Mouse (Mus musculus): Measurements from ENCODE around the gene S100a9. TPM values are rescaled to one million over a fixed set of nuclear protein-coding genes. Genes with fewer than 3 reads are reported as not detected.
A peak's percentile ranks its signal among the peaks of the same experiment; 100 is the strongest.

Gene S100a9
- polyA plus RNA-seq (2014; fragmentation: Nextera tagmentation; extraction: Ambion mirVana): 1.5 and 2.0 TPM in 2 replicates

DNA sequence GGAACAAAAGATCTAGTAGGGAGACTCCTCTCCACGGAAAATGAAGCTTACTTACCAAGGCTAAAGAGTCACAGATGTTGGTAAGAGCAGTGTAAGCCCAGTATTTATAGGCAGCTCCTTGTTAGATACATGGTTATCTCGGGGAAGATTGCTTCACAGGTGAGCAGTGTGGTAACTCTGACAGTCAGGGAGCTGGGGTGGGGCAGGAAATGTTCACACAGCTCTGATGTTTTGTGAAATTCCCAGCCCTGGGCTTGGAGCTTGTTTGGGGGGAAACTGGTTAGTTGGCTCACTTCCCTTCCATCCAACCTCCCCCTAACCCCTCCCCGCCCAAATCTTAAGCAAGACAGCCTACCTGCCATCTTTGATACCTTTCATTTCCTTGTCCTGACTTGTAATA lies at the start of gene S100a9:
TSS of gene S100a9 (minus strand) at position 109 of the 400 bp plus-strand sequence.
- DNase-seq (ENCODE audit: low spot score, missing footprints) (no peak), ATAC-seq (ENCODE audit: low FRiP score) (no peak)
- H3K36me3 ChIP-seq (ENCODE audit: control insufficient read depth, insufficient read depth, low read length): no peaks in the 10 kb centered on the region
- no peaks in the 10 kb centered on the region for H3K9me3 ChIP-seq (ENCODE audit: control insufficient read depth, low read length)
- no peak within 1 kb of the TSS for H3K9ac ChIP-seq (ENCODE audit: low read length)
- H3K27me3 ChIP-seq (ENCODE audit: control insufficient read depth, insufficient read depth, low read length): no peaks in the 10 kb centered on the region
- H3K27ac ChIP-seq (ENCODE audit: low read depth, low read length): no peak within 1 kb of the TSS
- no peak within 1 kb of the TSS for H3K4me3 ChIP-seq (ENCODE audit: low read depth, low read length)
- H3K4me2 ChIP-seq: no peak within 1 kb of the TSS
- no peaks in the 10 kb centered on the region for H3K4me1 ChIP-seq (ENCODE audit: control insufficient read depth, insufficient read depth, low read length)
- WGBS: 68% methylated on average over 3 of the region's 3 CpGs

DNA sequence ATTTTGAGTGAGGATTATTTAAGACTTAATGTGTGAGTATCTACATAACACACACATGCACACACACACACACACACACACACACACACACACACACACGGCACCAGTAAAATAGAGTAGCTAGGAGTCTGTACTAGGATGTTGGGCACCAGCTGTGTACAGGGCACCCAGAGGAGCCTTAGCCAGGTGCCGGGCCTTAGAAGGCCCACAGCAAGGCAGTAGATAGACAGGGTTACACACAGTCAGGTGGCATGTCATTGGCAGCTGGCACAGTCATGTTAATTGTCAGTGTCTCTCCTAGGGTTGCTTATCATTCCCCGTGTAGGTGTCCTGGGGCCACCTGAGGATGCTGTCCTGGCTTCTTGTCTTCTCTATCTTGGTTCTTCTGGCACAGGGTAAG lies 31.1 kb upstream of the S100a9 start, which contains the start of gene Pglyrp4:
TSS of gene Pglyrp4 (plus strand) at position 301 of the 400 bp plus-strand sequence.
- no peak for ATAC-seq (ENCODE audit: low FRiP score)

DNA sequence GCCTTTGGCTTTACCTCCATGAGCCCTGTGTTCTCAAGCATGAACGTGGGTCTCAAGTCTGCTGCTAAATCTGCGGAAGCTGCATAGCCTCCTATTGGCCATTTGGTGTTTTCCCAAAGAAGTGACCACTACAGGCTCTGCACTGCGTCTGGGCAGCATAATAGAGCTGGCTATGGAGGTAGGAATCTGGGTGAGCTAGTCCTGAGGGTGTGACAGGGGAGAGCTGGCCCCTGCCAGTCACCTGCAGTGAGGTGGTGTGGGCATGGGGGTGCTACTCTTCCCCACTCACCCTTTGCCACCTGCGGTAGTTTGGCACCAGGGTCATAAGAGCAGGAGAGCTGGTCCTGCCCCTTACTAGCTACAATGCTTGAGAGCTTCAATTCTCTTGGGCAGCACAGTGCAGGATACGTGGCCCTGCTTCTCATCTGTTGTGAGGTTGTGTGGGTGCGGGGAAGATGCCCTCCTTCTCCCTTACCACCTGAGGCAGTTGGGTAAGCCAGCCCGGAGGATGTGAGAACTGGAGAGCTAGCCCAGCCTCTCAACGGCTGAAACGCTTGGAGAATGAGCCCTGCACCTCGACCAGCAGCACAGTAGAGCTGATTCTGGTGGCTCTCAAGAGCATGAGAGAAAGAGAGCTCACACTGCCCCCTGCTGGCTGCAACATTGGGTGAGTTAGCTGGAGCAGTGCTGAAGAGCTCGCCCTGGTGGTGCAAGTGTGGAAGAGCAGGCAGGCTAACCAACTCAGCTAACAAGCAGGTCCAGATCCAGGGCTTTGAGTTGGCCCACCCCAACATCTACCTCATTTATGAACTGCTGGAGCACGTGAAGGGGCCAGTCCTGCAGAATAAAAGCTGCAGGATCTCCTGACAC lies 14.3 kb upstream of the S100a9 start:
- Histone ChIP-seq H3K9ac (ENCODE audit: low read length) (no peak overlapping the region), H3K4me2 (no peak overlapping the region), H3K36me3 (ENCODE audit: control insufficient read depth, insufficient read depth, low read length) (no peaks in the 10 kb centered on the region), H3K27ac (ENCODE audit: low read depth, low read length) (no peak overlapping the region), H3K4me3 (ENCODE audit: low read depth, low read length) (no peak overlapping the region), H3K9me3 (ENCODE audit: control insufficient read depth, low read length) (no peaks in the 10 kb centered on the region), H3K4me1 (ENCODE audit: control insufficient read depth, insufficient read depth, low read length) (no peaks in the 10 kb centered on the region), H3K27me3 (ENCODE audit: control insufficient read depth, insufficient read depth, low read length) (no peaks in the 10 kb centered on the region)
- ATAC-seq (ENCODE audit: low FRiP score): peak; percentile 59
- peak; percentile 97 for DNase-seq (ENCODE audit: low spot score, missing footprints)
- WGBS: 49% methylated on average over 12 of the region's 12 CpGs

More for the DNA sequence above, 31.1 kb upstream of the S100a9 start, which contains the start of gene Pglyrp4:
- DNase-seq (ENCODE audit: low spot score, missing footprints): no peak
- Histone ChIP-seq H3K27ac (ENCODE audit: low read depth, low read length) (no peak within 1 kb of the TSS), H3K4me1 (ENCODE audit: control insufficient read depth, insufficient read depth, low read length) (no peaks in the 10 kb centered on the region), H3K27me3 (ENCODE audit: control insufficient read depth, insufficient read depth, low read length) (no peaks in the 10 kb centered on the region), H3K36me3 (ENCODE audit: control insufficient read depth, insufficient read depth, low read length) (no peaks in the 10 kb centered on the region), H3K9me3 (ENCODE audit: control insufficient read depth, low read length) (no peaks in the 10 kb centered on the region), H3K4me2 (no peak within 1 kb of the TSS), H3K4me3 (ENCODE audit: low read depth, low read length) (no peak within 1 kb of the TSS), H3K9ac (ENCODE audit: low read length) (no peak within 1 kb of the TSS)
- 87% methylated on average over 3 of the region's 3 CpGs for WGBS

DNA sequence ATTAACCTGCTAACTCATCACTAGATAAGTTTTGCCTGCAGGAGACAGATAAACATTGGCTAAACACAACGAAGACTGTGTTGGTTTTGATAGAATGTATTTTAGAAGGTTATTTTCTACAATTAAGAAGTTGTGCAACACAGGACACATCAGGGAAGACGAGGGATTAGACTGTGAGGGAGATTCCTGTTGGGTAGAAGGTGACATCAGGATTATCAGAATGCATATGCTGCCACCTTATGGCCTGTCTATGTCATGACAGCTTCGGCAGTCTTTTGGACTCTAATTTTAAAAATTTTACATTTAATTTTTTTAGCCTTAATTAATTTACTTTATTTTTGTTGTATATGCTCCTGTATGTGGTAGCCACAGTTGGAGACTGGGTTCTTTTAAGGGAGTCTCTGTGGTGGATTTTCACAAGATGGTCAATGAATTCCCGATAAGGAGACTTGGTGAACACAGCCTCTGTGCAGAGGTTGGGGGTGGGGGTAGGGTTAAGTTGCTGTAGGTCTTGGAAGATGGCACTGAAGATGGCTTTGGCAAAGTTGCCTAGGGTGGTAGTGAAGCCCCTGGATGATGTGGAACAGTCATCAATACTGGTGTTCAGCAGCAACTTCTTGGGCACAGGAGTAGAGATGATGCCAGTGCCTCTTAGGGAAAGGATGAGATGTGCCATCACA lies 13.1 kb upstream of the S100a9 start:
- H3K9me3 ChIP-seq (ENCODE audit: control insufficient read depth, low read length): no peaks in the 10 kb centered on the region
- H3K4me2 ChIP-seq: no peak overlapping the region
- no peak overlapping the region for H3K9ac ChIP-seq (ENCODE audit: low read length)
- no peaks in the 10 kb centered on the region for H3K27me3 ChIP-seq (ENCODE audit: control insufficient read depth, insufficient read depth, low read length)
- 26% methylated on average over 4 of the region's 4 CpGs for WGBS
- no peaks in the 10 kb centered on the region for H3K36me3 ChIP-seq (ENCODE audit: control insufficient read depth, insufficient read depth, low read length)
- no peaks in the 10 kb centered on the region for H3K4me1 ChIP-seq (ENCODE audit: control insufficient read depth, insufficient read depth, low read length)
- DNase-seq (ENCODE audit: low spot score, missing footprints): no peak
- peak; percentile 28; the same call in 1 of the 2 replicates for ATAC-seq (ENCODE audit: low FRiP score)
- no peak overlapping the region for H3K27ac ChIP-seq (ENCODE audit: low read depth, low read length)
- no peak overlapping the region for H3K4me3 ChIP-seq (ENCODE audit: low read depth, low read length)

DNA sequence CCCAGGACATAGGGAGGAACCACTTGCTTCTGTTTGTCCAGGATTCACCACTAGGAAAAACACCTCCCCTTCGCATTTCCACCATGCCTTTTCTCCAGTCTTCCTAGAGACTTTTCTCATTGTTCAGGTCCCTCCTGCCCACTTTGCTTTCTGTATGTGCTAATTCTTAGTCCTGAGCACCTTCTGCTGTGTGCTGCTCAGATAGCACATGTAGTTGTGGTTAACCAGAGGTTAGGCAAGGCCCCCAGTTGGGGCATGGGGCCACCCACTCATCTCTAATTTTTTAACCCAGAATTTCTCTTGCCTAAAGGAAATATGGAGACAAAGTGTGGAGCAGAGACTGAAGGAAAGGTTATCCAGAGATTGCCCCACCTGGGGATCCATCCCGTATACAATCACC lies 6.7 kb upstream of the S100a9 start:
- WGBS: 86% methylated on average over 2 of the region's 2 CpGs
- H3K27me3 ChIP-seq (ENCODE audit: control insufficient read depth, insufficient read depth, low read length): no peaks in the 10 kb centered on the region
- H3K9me3 ChIP-seq (ENCODE audit: control insufficient read depth, low read length): no peaks in the 10 kb centered on the region
- H3K4me3 ChIP-seq (ENCODE audit: low read depth, low read length): no peak overlapping the region
- ATAC-seq (ENCODE audit: low FRiP score): no peak
- H3K4me2 ChIP-seq: no peak overlapping the region
- DNase-seq (ENCODE audit: low spot score, missing footprints): no peak
- H3K9ac ChIP-seq (ENCODE audit: low read length): no peak overlapping the region
- no peaks in the 10 kb centered on the region for H3K4me1 ChIP-seq (ENCODE audit: control insufficient read depth, insufficient read depth, low read length)
- no peak overlapping the region for H3K27ac ChIP-seq (ENCODE audit: low read depth, low read length)
- H3K36me3 ChIP-seq (ENCODE audit: control insufficient read depth, insufficient read depth, low read length): no peaks in the 10 kb centered on the region

- DNase-seq (ENCODE audit: low spot score, missing footprints): no peak
- Histone ChIP-seq H3K36me3 (ENCODE audit: control insufficient read depth, insufficient read depth, low read length) (no peaks in the 10 kb centered on the region), H3K9me3 (ENCODE audit: control insufficient read depth, low read length) (no peaks in the 10 kb centered on the region), H3K9ac (ENCODE audit: low read length) (no peak overlapping the region), H3K4me1 (ENCODE audit: control insufficient read depth, insufficient read depth, low read length) (no peaks in the 10 kb centered on the region), H3K4me2 (no peak overlapping the region), H3K4me3 (ENCODE audit: low read depth, low read length) (no peak overlapping the region), H3K27ac (ENCODE audit: low read depth, low read length) (no peak overlapping the region), H3K27me3 (ENCODE audit: control insufficient read depth, insufficient read depth, low read length) (no peaks in the 10 kb centered on the region)
- WGBS: 84% methylated on average over 2 of the region's 2 CpGs
- ATAC-seq (ENCODE audit: low FRiP score): no peak
Measured at GRCm38 (mm10) chr3:90693496-90693895, 2.0 kb downstream of the S100a9 start.

- Histone ChIP-seq H3K4me1 (ENCODE audit: control insufficient read depth, insufficient read depth, low read length) (no peaks in the 10 kb centered on the region), H3K9me3 (ENCODE audit: control insufficient read depth, low read length) (no peaks in the 10 kb centered on the region), H3K4me2 (no peak overlapping the region), H3K9ac (ENCODE audit: low read length) (no peak overlapping the region), H3K4me3 (ENCODE audit: low read depth, low read length) (no peak overlapping the region), H3K27ac (ENCODE audit: low read depth, low read length) (no peak overlapping the region), H3K36me3 (ENCODE audit: control insufficient read depth, insufficient read depth, low read length) (no peaks in the 10 kb centered on the region), H3K27me3 (ENCODE audit: control insufficient read depth, insufficient read depth, low read length) (no peaks in the 10 kb centered on the region)
- DNase-seq (ENCODE audit: low spot score, missing footprints) (no peak), ATAC-seq (ENCODE audit: low FRiP score) (no peak)
- 73% methylated on average over 2 of the region's 2 CpGs for WGBS
Measured at GRCm38 (mm10) chr3:90686835-90687234, 8.7 kb downstream of the S100a9 start.

DNA sequence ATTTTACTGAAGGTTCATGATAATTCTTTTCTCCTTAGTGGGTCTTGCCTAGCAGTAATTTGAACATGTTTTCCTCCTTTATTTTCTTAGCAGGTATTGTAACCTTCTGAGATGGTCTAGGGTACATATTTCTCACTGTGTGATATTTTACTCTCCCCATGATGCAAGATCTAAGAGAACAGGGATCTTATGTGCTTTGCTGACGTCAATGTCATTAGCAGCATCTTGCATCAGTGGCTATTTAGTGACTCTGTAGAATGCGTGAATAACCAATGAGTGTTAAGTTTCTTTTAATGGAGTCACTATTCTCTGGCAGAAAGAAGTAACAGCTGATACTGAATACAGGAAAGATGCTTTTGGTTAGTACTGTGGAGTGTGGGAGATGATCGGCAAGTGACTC lies 11.6 kb downstream of the S100a9 start:
- Histone ChIP-seq H3K27me3 (ENCODE audit: control insufficient read depth, insufficient read depth, low read length) (no peaks in the 10 kb centered on the region), H3K9me3 (ENCODE audit: control insufficient read depth, low read length) (no peaks in the 10 kb centered on the region), H3K4me3 (ENCODE audit: low read depth, low read length) (no peak overlapping the region), H3K36me3 (ENCODE audit: control insufficient read depth, insufficient read depth, low read length) (no peaks in the 10 kb centered on the region), H3K4me1 (ENCODE audit: control insufficient read depth, insufficient read depth, low read length) (no peaks in the 10 kb centered on the region), H3K9ac (ENCODE audit: low read length) (no peak overlapping the region), H3K4me2 (no peak overlapping the region), H3K27ac (ENCODE audit: low read depth, low read length) (no peak overlapping the region)
- ATAC-seq (ENCODE audit: low FRiP score) (no peak), DNase-seq (ENCODE audit: low spot score, missing footprints) (no peak)
- 90% methylated on average over 3 of the region's 3 CpGs for WGBS

DNA sequence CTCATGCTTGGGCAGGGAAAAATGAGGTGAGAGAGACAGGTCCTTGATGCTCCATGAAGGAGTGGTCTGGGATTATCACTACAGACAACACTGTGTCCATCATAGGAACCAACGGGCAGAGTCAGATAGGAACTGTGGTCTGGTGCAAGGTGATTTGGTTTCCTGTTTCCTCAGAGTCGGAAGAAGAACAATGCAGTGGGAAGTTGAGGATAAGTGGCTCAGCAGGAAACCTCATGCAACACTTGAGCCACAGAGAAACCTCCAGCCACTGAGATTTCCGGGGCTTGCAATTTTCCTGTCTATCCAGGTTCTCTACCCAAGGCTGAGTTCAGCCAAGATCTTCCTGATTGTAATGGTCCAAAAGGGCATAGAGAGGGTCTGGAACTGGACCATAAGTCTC lies 16.9 kb downstream of the S100a9 start:
- H3K4me3 ChIP-seq (ENCODE audit: low read depth, low read length): no peak overlapping the region
- no peak overlapping the region for H3K4me2 ChIP-seq
- 61% methylated on average over 3 of the region's 3 CpGs for WGBS
- H3K27ac ChIP-seq (ENCODE audit: low read depth, low read length): no peak overlapping the region
- no peaks in the 10 kb centered on the region for H3K4me1 ChIP-seq (ENCODE audit: control insufficient read depth, insufficient read depth, low read length)
- no peak overlapping the region for H3K9ac ChIP-seq (ENCODE audit: low read length)
- ATAC-seq (ENCODE audit: low FRiP score) (no peak), DNase-seq (ENCODE audit: low spot score, missing footprints) (no peak)
- H3K9me3 ChIP-seq (ENCODE audit: control insufficient read depth, low read length): no peaks in the 10 kb centered on the region
- no peaks in the 10 kb centered on the region for H3K36me3 ChIP-seq (ENCODE audit: control insufficient read depth, insufficient read depth, low read length)
- H3K27me3 ChIP-seq (ENCODE audit: control insufficient read depth, insufficient read depth, low read length): no peaks in the 10 kb centered on the region
